Mouse (Mus musculus) neural tube, embryonic 11.5 days (tissue): ENCODE measurements around the gene Trmt5. TPM values are rescaled to one million over a fixed set of nuclear protein-coding genes. Genes with fewer than 3 reads are reported as not detected.

ENCODE experiments used
- ATAC-seq: fragments of 200-750 bp; cut with Nextera tagmentation; 2 replicates; pipeline ENCODE4 v1.8.0; 2017; ENCODE audit warnings: moderate number of reproducible peaks, mild to moderate bottlenecking, moderate TSS enrichment, moderate library complexity; ENCODE audit not compliant: insufficient read depth, low FRiP score, low TSS enrichment
- DNase-seq: peaks from one replicate; pipeline ENCODE4 v3.0.0-alpha.2; 2015; ENCODE audit warnings: low spot score
- H3K27ac ChIP-seq: fragments of 300-500 bp; sonication (generic); 2 replicates; pipeline ENCODE4 v1.5.1; 2014; ENCODE audit warnings: low read depth, mild to moderate bottlenecking, low read length
- H3K27me3 ChIP-seq: fragments of 300-500 bp; sonication (generic); 2 replicates; pipeline ENCODE4 v1.6.1; 2014; ENCODE audit warnings: mild to moderate bottlenecking, low read length, mixed read lengths; ENCODE audit not compliant: control insufficient read depth, insufficient read depth
- H3K36me3 ChIP-seq: fragments of 300-500 bp; sonication (generic); 2 replicates; pipeline ENCODE4 v1.6.1; 2014; ENCODE audit warnings: mild to moderate bottlenecking, low read length, moderate library complexity, mixed read lengths; ENCODE audit not compliant: control insufficient read depth, insufficient read depth
- H3K4me1 ChIP-seq: fragments of 300-500 bp; sonication (generic); 2 replicates; pipeline ENCODE4 v1.6.1; 2014; ENCODE audit warnings: low read length, mixed read lengths; ENCODE audit not compliant: control insufficient read depth, insufficient read depth
- H3K4me2 ChIP-seq: fragments of 300-500 bp; sonication (generic); 2 replicates; pipeline ENCODE4 v1.6.1; 2014; ENCODE audit warnings: low read depth, mild to moderate bottlenecking, moderate library complexity
- H3K4me3 ChIP-seq: fragments of 300-500 bp; sonication (generic); 2 replicates; pipeline ENCODE4 v1.5.1; 2014; ENCODE audit warnings: low read depth, low read length
- H3K9ac ChIP-seq: fragments of 300-500 bp; sonication (generic); 2 replicates; pipeline ENCODE4 v1.6.1; 2014; ENCODE audit warnings: mild to moderate bottlenecking, low read length
- H3K9me3 ChIP-seq: fragments of 300-500 bp; sonication (generic); 2 replicates; pipeline ENCODE4 v1.6.1; 2016; ENCODE audit warnings: low read length; ENCODE audit not compliant: control insufficient read depth
- WGBS: fragments of 180-500 bp; shearing (Covaris S2); extraction: QIAGEN DNeasy Blood & Tissue Kit; methylation state at CpG from one replicate; pipeline ENCODE4 v1.1.7; 2014; 5-methylcytosine and 5-hydroxymethylcytosine counted together
- polyA plus RNA-seq: library from polyadenylated mRNA; unstranded; fragments of >200 nt; fragmentation: Nextera tagmentation; extraction: Ambion mirVana; gene quantifications from 2 replicates; pipeline ENCODE4 v1.2.1, GENCODE M21; 2014

Trmt5 gene
- polyA plus RNA-seq, 1 experiment from 2014 or later = 21.1 TPM

DNA sequence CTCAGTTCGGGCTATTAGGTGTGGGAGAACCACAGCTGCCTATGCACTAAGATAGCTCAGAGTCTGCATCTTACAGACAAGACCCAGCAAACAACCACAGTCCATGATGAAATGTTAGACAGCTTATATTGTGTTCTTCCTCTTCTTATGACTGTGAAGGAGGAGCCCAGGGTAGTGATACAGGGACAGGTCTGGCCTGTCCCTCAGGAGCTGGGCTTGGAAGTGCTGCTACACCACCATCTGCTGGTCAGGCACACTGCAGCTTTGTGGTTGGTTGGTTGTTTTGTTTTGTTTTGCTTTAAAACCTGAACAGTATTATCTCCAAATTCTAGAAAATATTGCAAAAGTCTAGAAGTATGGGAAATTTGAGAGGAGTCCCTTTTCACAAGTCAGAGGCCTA is 38.2 kb upstream of the Trmt5 start:
- H3K27me3 ChIP-seq = no peaks in the 10 kb centered on the region
- H3K4me2 ChIP-seq = no peak overlapping the region
- no peak overlapping the region for H3K4me3 ChIP-seq
- H3K4me1 ChIP-seq = peaks cover 4% of the 10 kb centered on the region; the same call in 1 of the 2 replicates
- ATAC-seq (no peak), DNase-seq (no peak)
- 79% methylated on average over 1 of the region's 1 CpGs for WGBS
- H3K9me3 ChIP-seq = no peaks in the 10 kb centered on the region
- no peak overlapping the region for H3K27ac ChIP-seq
- H3K36me3 ChIP-seq = no peaks in the 10 kb centered on the region
- H3K9ac ChIP-seq = no peak overlapping the region

DNA sequence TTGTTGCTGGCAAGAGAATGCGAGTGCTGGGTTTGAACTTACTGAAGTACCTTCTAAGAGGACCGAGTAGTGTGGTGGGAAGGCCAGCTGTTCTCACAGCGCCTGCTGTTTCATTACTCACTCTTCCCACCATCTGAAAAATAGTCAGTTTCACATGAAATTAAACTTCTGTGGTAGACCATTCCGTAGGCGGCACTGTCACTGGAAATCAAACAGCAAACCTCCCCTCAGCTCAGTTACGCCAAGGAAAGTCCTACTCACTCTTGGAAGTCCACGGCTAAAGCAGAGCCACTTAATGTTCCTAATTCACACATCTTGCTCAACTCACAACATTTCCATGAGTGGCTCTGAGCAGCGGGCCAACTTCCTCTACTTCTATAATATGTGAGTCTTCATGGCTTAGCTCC is 37.7 kb upstream of the Trmt5 start:
- peaks cover 4% of the 10 kb centered on the region; the same call in 1 of the 2 replicates for H3K4me1 ChIP-seq
- H3K4me2 ChIP-seq = no peak overlapping the region
- no peaks in the 10 kb centered on the region for H3K27me3 ChIP-seq
- DNase-seq (no peak), ATAC-seq (no peak)
- H3K27ac ChIP-seq = no peak overlapping the region
- H3K36me3 ChIP-seq = no peaks in the 10 kb centered on the region
- 90% methylated on average over 8 of the region's 8 CpGs for WGBS
- no peaks in the 10 kb centered on the region for H3K9me3 ChIP-seq
- H3K9ac ChIP-seq = no peak overlapping the region
- H3K4me3 ChIP-seq = no peak overlapping the region

DNA sequence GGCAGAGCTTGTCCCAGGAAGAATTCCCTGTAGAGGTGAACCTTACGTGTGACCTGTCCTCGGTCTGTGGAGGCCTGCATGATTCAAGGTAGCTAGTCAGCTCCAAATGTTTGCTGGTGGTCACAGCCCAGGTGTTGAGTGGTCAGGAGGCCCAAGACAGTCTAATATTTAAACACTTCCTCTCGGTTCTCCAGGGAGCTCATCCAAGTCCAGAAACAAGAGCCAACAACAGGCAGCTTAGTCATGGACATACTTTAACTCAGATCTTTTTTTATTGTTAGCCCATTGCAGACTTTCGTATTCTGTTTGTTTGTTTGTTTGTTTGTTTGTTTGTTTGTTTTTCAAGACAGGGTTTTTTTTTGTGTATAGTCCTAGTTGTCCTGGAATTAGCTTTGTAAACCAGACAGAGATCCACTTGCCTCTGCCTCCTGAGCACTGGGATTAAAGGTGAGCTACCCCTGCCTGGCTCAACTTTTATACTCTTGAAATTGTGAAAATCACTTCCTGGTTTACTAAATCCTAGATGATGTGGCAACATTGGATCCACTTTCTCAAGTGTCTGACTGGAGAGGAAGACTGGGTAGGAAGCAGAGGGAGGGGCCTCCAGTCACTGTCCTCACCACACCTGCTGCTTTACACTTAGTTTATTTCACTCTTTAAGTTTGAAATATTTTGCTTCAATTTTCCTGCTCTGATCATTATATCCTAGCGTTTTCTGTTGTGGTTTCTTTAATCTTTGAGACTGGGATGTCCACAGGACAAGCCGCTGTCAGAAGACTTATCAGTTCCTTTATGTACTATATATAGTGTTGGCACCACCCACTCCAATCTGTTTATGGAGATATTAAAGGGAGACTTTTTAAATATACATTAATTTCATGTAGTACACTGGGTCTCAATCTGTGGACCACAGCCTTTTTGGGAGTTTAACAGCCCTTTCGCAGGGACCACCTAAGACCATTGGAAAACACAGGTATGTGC is 31.5 kb upstream of the Trmt5 start:
- DNase-seq (no peak), ATAC-seq (no peak)
- Histone ChIP-seq H3K9me3 (no peaks in the 10 kb centered on the region), H3K4me2 (no peak overlapping the region), H3K36me3 (0 out of 2 replicates have a peak, but pooled peaks cover 2% of the 10 kb centered on the region), H3K27ac (no peak overlapping the region), H3K27me3 (no peaks in the 10 kb centered on the region), H3K4me1 (no peaks in the 10 kb centered on the region), H3K9ac (no peak overlapping the region), H3K4me3 (no peak overlapping the region)
- WGBS = 95% methylated on average over 7 of the region's 7 CpGs

DNA sequence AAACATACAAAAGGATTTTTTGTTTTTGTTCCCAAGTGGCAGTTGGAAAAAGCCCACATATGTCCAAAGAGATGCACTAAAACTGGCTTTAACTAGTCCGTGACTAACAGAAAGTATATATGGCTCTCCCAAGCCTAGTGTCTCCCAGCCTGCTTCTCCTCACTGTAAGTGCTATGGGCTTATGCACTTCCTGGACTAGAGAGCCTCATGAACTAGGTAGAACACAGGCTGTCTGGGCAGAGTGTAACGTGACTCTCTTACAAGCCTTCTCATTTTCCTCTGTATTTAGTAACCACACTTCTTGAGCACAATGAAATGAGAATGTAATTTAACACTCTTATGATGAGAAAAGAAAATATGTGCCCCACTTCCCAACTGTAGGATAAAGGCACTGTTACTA is 22.2 kb upstream of the Trmt5 start:
- WGBS = 86% methylated on average over 2 of the region's 2 CpGs

DNA sequence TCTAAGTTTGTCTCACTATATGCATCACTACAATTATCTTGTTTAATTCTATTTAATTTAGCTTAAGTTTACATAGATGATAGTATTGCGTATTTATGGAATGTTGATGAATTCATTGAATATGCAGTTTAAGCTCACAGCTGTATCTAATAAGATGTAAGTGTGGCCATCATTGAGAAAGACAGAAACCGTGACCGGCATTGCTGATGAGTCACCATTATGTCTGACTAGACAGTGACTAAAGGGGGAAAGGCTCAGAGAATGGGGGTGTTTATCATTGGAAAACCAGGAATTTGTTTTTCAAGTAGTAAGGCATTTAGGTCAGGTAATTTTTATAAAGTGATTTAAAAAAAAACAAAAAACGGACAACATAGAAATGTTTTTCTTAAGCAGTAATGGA is 21.2 kb upstream of the Trmt5 start:
- DNase-seq = no peak
- 92% methylated on average over 4 of the region's 4 CpGs for WGBS
- no peak overlapping the region for H3K4me2 ChIP-seq

More for the DNA sequence above, 22.2 kb upstream of the Trmt5 start:
- no peak overlapping the region for H3K4me3 ChIP-seq
- H3K9ac ChIP-seq = no peak overlapping the region
- H3K36me3 ChIP-seq = no peaks in the 10 kb centered on the region
- H3K9me3 ChIP-seq = no peaks in the 10 kb centered on the region
- H3K27ac ChIP-seq = no peak overlapping the region
- H3K4me2 ChIP-seq = no peak overlapping the region
- H3K27me3 ChIP-seq = no peaks in the 10 kb centered on the region
- ATAC-seq (no peak), DNase-seq (no peak)
- H3K4me1 ChIP-seq = no peaks in the 10 kb centered on the region

DNA sequence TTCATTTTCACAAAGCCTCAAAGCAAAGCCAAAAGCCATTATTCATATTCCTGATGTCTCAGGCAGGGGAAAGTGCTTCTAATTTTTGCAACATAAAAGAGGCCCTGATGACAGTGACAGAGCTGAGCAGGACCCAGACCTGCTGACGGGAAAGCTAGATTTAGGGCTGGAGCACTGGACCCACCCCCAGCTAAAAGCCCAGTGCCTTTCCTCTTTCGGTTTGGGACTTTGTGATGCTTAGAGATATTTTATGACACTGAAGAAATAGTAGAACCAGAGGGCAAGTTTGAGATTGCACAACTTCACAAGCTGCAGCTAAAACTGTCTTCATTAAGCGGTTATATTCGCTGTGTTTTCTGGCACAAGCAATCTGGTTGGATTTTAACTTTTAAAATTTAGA is 18.1 kb upstream of the Trmt5 start:
- DNase-seq = no peak
- WGBS = 81% methylated on average over 4 of the region's 4 CpGs
- no peaks in the 10 kb centered on the region for H3K36me3 ChIP-seq
- H3K4me3 ChIP-seq = no peak overlapping the region
- no peak for ATAC-seq
- no peak overlapping the region for H3K27ac ChIP-seq
- no peaks in the 10 kb centered on the region for H3K27me3 ChIP-seq
- no peaks in the 10 kb centered on the region for H3K4me1 ChIP-seq
- H3K4me2 ChIP-seq = no peak overlapping the region
- no peaks in the 10 kb centered on the region for H3K9me3 ChIP-seq
- no peak overlapping the region for H3K9ac ChIP-seq

More for the DNA sequence above, 21.2 kb upstream of the Trmt5 start:
- no peak for ATAC-seq
- no peaks in the 10 kb centered on the region for H3K36me3 ChIP-seq
- H3K4me3 ChIP-seq = no peak overlapping the region
- H3K9ac ChIP-seq = no peak overlapping the region
- H3K27ac ChIP-seq = no peak overlapping the region
- no peaks in the 10 kb centered on the region for H3K9me3 ChIP-seq
- no peaks in the 10 kb centered on the region for H3K4me1 ChIP-seq
- H3K27me3 ChIP-seq = no peaks in the 10 kb centered on the region

DNA sequence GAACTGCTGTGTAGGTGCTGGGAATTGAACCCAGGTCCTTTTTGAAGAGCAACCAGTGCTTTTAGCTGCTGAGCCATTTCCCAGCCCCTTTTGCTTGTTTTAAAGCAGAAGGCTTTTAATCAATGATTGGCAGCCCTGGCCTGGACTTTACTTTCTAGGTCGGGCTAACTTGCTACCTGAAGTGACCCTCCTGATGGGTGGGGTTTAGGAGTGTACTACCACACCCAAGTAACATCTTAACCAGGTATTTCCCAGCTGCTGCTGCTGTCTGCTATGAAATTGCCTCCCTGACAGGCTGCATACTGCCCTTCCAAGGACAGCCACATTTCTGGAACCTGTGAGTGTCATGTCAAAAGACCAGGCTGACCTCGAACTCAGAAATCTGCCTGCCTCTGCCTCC is 14.0 kb upstream of the Trmt5 start:
- no peak overlapping the region for H3K27ac ChIP-seq
- no peaks in the 10 kb centered on the region for H3K9me3 ChIP-seq
- WGBS = 92% methylated on average over 2 of the region's 2 CpGs
- H3K4me1 ChIP-seq = no peaks in the 10 kb centered on the region
- H3K4me2 ChIP-seq = no peak overlapping the region
- no peaks in the 10 kb centered on the region for H3K27me3 ChIP-seq
- DNase-seq (no peak), ATAC-seq (no peak)
- H3K36me3 ChIP-seq = no peaks in the 10 kb centered on the region
- no peak overlapping the region for H3K4me3 ChIP-seq
- H3K9ac ChIP-seq = no peak overlapping the region

DNA sequence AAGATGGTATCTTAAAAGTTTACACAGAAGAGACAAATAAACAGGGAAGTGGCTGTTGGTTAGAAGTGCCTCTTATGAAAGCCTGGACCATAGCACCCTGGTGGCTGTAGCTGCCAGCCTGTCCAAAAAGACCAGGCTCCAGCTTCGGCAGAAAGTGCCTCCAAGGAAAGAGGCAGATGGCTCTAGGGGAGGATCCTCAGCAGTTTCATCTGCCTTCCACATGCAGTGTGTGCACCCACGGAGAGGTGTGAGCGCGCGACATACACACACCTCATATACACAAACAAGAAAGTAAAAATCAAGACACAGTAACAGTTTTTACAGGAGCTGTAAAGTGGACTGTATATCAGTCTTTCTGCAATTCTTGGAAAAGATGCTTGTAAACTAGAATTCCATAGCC is 12.1 kb upstream of the Trmt5 start:
- Histone ChIP-seq H3K27me3 (no peaks in the 10 kb centered on the region), H3K4me3 (no peak overlapping the region), H3K9ac (no peak overlapping the region), H3K4me2 (no peak overlapping the region), H3K4me1 (no peaks in the 10 kb centered on the region), H3K9me3 (no peaks in the 10 kb centered on the region), H3K27ac (no peak overlapping the region), H3K36me3 (no peaks in the 10 kb centered on the region)
- WGBS = 88% methylated on average over 5 of the region's 5 CpGs
- no peak for DNase-seq
- no peak for ATAC-seq
